Mouse (Mus musculus) gonadal fat pad, adult 2 months (tissue): ENCODE results near the gene Dppa3. TPM values are rescaled to one million over a fixed set of nuclear protein-coding genes. Genes with fewer than 3 reads are reported as not detected.
"Not testable (repeated sequence)": the region's sequence is repeated elsewhere in the genome, so short reads cannot be mapped to it uniquely, and the experiment has no call there.

Source experiments
- DNase-seq: peaks from one replicate; pipeline ENCODE4 v3.0.0-alpha.2; 2012; ENCODE audit warnings: low read depth
- polyA plus RNA-seq: library from polyadenylated mRNA; depleted of rRNA; stranded (reverse); fragments of >200 nt; gene quantifications from 2 replicates; pipeline ENCODE4 v1.2.3, GENCODE M21; 2012

The Dppa3 gene
- polyA plus RNA-seq, 1 experiment, result not detected

DNA sequence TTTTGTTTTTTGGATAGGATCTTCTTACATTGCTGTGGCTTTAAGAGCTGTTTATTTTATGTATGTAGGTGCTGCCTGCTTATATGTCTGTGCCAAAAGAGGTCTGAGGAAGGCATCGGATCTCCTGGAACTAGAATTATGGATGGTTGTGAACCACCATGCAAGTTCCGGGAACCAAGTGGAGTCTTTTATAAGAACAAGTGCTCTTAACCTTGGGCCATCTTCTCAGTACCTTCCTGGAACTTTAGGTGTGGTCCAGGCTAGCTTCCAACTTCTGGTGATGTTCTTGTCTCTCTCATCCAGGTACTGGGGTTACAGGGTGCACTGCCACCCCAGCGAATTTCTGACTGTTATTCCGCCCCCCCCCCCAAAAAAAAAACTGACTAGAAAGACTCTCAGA lies 13.8 kb upstream of the Dppa3 start:
- no peak for DNase-seq

DNA sequence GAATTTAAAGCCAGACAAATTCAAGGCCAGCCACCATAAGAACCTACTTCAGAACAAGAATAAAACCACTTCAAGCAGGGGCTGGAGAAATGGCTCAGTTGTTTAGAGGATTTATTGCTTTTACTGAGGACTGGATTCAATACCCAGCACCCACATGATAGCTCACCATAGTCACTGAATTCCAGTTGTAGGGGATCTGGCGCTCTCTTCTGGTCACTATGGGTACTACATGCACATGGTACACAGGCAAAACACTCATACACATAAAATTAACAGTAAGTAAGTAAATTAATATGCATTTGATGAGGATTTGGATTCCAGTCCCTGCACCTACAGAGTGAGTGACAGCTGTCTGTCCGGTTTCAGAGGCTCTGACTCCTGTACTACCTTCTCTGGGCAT lies 12.2 kb upstream of the Dppa3 start:
- no peak for DNase-seq

DNA sequence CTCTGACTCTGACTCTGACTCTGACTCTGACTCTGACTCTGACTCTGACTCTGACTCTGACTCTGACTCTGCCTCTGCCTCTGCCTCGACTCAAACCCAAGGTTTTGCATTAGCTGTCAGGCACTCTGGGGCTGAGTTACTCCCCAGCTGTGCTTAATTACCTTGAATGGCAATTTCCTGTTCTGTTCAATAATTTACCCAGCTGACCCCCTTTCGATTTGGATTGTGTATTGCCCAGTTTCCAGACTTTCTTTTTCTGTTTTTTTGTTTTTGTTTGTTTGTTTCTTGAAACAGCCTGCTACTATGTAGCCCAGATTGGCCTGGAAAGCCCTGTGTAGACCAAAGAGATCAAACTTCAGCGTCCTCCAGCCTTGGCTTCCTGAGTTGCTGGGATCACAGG lies 10.2 kb upstream of the Dppa3 start:
- DNase-seq, result no peak

DNA sequence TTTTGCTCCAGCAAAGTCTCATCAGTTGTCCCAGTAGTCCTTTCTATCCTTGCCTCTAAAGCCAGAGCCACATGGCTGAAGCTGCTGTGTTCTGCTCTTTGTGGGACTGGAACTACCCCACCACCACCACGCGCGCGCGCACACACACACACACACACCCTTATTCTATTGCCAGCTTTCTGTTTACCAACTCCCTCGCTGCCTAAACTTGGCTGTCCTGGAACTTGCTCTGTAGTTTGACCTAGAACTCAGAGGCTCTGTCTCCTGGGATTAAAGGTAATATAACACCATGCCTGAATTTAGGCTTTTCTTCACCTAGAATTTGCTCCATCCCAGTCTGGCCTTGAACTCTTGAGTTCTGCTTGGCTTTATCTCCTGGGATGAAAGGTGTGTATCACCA lies 5.1 kb upstream of the Dppa3 start:
- DNase-seq, result no peak

DNA sequence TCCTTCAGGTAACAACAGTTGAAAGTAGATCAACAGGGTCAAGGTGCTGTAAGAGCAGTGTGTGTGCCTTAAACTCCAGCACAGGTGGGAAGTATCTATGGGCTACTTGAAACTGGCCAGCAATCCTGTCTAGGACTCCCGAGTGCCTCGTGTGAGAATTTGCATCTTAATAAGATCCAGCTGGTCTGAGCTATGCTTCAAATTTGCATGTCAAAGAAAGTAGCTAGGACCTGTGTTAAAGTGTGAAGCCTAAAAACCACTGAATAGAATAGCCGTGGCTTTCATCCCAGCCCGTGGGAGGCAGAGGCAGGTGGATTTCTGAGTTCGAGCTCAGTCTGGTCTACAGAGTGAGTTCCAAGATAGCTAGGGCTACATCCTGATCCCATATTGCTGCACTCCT lies 1.7 kb upstream of the Dppa3 start:
- no peak for DNase-seq

DNA sequence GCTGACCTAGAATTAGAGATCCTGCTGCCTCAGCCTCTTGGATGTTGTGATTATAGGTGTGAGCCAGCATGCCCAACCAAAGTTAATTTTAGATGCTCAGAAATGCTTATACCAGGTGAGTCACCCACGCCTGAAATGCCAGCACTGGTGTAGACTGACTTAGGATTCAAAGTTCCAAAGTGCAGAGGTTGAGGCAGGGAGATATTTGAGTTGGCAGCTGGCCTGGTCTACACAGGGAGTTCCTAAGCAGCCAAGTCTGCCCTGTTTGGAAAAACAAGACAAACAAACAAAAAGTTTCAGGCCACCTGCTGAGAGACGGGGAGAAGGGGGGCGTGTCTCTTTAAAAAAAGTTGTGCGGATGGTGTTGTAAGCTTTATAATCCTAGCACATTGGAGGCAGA lies 1.1 kb upstream of the Dppa3 start:
- DNase-seq, result no peak

DNA sequence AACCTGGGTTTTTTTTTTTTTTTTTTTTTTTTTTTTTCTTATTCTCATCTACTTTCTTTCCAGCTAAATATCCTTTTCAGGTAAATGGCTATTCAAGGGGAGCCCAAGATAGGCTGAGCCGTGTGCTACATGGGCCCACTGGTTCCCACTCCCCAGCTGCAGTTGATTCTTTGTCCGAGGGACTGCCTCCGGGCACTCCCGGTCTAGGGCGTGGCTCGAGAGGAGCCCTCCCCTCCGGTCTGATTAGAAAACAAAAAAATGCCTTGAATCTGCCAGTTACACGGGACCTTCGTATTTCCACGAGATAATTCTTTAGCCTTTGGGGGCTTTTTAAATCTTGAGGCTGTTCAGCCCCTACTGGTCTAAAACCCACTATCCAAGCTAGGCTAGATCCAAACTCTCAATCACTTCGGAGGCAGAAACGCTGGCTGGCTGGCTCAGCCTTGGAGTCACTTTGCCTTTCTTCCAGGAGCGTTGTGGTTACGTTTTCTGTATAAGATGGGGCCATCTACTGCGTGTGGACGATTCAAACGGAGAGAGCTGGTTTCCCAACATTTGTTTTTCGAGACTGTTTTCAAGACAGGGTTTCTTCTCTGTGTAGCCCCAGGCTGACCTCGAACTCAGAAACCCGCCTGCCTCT lies 1.4 kb downstream of the Dppa3 start:
- no peak for DNase-seq

DNA sequence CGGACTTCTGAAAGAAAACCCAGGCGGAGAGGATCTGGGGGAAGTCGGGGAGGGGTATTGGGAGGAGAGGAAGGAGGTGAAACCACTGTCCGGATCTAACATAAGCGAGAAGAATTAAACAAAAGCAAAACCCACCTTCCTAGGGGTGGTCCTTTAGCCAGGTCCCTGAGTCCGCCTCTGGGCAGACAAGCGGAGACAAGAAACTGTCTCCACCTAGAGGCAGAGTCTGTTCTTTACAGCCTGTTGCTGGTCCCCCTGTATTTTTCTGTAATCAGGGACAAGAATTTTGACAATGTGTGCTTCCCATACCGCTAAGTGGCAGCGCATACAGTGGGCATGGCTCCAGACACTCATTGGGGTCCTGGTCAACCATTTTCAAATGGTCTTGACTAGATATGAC lies 7.2 kb downstream of the Dppa3 start:
- DNase-seq, result no peak

DNA sequence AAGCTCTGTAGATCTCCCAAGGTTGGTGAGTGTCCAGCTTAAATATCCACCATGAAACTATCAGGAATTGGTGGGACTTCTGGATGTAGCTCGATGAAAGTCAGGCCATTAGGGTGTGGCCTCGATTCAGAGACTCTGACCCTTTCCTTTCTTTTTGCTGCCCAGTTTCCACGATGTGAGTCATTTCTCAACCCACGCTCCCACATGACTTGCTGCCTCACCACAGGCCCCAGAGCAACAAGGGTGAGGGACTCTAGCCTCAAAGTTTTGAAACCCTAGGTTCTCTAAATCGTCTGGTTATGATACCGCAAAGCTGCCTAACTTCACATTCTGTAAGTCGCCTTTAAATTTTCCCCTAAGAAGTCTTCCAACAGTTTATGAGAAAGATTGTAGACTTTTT lies 9.1 kb downstream of the Dppa3 start:
- DNase-seq, result no peak

DNA sequence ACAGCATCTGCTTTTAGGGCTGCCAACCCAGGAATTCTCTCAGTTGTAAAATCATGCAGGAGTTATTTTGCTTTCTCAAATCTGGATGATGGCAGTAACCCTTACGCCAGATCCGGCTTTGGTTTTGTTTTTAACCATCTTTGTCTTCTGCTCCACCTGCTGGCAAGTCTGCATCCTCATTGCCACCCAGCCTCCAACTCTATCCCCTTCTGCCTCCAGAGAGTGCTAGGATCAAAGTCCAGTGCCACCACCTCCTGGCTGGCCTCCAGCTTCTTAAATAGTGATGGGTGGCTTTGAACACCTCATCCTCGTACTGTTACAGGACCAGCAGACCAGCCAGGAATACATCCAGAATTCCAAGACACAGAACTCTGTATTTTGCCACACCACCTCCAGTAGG lies 10.5 kb downstream of the Dppa3 start:
- DNase-seq, result no peak

DNA sequence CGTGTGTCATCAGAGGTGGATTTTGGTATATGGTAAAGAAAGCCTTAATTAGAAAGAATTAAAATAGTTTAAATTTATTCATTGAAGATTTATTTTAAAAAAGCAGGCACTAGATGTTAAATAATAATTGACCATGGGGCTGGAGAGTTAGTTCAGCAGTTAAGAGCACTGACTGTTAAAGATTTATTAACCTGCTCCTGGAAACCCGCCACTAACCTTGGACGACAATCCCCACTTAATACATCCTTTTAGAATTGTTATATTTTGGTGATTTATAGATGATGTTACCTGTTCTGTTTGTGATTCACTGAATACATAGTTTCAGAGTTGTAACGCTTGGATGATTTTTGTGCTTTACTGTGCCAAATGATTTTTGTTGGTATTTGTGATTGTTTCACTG lies 11.4 kb downstream of the Dppa3 start:
- not testable (repeated sequence) for DNase-seq

DNA sequence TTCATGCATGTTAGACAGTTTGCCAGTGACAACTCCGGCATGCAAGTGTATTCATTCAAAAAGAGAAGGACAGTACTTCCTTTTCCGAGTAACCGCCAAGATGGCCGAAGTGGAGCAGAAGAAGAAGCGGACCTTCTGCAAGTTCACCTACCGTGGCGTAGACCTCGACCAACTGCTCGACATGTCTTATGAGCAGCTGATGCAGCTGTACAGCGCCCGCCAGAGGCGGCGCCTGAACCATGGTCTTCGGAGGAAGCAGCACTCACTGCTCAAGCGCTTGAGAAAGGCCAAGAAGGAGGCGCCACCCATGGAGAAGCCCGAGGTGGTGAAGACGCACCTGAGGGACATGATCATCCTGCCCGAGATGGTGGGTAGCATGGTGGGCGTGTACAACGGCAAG lies 18.0 kb downstream of the Dppa3 start:
- DNase-seq, result not testable (repeated sequence)

DNA sequence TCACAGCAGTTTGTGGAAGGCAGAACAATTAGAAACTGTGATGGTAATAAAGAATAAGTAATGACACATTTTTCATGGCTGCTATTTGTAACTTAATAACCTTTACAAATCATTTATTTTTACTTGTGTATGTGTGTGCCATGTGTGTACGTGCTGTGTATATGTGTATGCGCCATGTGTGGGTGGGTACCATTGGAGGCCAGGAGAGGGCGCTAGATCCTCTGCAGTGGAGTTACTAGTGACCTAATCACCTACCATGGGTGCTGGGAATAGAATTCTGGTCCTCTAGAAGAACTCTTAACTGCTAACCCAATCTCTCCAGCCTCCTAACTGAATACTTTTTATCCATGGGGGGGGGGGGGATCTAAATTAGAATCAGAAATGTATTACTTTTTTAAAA lies 23.7 kb downstream of the Dppa3 start:
- no peak for DNase-seq

DNA sequence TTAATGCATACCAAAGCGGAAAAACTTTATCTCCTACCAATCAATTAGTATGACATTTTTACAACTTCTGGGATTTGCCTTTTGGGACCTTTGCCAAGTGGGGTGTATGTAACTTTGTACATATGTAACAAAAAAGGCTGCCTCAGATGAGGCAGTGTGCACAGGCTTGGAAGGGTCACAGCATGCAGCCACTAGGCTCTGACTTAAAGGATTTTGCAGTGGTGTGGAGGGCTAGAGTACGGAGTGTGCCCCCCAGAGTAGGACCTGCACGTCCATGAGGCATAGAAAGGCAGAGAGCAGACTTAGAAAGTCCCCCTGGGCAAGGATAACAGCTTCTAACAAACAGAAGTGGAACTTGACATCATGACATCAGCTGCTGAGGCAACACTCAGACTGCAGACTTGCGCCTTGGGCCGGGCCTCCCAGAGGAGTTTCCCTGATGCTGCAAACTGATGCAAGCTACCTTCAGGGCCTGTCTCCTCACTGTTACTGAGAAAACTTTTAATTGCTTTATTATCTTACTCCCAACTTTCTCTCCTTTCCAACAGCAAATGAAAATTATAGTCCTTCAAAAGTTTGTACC lies 24.3 kb downstream of the Dppa3 start:
- DNase-seq, result no peak

DNA sequence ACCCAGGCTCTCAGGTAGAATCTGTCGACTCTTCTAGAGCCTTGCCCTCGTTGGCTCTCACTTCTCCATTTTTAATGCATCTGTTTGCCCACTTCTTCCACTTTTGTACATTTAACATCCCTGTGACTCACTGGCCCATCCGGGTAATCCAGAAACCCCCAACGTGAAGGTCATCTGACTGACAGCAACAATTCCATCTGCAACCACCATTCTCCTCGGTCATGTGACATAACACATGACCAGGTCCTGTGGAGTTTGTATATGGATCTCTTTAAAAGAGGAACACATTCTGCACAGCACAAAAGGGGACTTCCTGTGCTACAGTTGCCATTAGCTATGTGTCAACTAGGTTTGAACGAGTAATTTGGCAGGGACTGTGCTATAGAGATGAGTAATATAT lies 28.1 kb downstream of the Dppa3 start:
- no peak for DNase-seq

DNA sequence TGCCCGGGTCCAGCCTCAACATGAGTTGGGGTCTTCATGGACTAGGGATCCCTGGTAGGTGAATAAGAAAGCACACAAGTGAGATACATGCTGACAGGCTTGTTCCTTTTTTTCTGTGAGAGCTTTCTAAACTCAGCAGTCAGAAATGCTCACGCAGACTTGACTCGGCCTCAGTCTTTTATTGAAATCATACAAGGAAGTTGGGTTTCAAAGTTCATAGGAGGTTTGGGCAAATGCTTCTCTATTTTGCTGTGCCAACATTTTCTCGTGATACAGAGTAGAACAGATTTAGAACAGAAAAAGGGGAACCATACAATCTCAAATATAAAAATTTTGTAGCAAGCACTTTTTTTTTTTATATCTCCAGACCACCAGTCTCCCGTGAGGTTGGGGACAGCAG lies 31.4 kb downstream of the Dppa3 start:
- no peak for DNase-seq

DNA sequence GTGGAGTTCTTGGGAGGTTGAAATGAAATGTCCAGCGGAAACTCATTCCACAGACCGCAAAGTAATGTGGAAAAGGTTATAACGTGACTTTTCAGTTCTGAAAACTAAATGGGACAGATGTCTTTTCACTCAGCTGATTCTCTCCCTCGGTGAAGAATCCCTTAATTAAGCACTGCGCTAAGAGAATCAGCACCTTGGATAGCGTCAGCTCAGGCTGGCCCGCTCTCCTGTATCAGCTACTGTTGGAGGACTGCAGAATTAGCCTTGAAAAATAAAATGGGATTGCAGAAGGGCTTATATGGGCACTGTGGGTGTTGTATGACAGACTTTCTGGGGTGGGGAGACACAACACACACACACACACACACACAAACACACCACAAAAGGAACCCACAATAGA lies 33.4 kb downstream of the Dppa3 start:
- DNase-seq, result no peak

DNA sequence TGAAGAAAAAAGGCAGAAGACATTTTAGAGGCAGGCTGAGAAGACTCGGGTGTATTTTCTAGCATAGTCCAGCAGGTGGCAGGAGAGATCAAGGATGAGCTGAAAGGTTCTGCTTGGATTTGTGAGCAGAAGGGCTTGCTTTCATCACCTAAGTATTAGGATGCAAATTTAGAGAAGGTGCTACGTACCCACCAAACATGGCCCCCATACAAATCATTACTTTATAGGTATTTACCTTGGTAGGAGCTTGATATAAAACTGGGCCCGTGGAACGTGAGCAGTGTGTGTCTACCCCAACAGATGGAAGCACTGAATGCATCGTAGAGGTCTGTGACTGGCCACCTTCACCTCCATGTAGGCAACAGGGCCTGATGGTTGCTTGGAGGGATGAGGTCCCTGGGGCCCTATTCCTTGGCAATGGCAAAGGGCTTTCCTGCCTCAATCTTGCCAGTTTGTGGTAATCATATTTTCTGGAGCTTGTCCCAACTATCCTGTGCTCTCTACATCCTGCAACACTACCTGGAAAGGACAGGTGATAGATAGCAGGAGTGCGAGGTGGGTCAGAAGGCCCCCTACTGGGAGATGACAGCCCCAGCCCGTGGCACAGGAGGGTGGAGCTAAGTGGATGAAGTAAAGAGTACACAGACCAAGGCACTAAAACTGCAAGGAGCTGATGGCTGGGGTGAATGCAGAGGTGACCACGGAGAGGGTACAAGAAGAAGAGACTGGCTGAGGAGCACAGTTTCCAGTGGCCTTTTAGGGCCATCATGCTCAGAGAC lies 34.6 kb downstream of the Dppa3 start:
- no peak for DNase-seq

DNA sequence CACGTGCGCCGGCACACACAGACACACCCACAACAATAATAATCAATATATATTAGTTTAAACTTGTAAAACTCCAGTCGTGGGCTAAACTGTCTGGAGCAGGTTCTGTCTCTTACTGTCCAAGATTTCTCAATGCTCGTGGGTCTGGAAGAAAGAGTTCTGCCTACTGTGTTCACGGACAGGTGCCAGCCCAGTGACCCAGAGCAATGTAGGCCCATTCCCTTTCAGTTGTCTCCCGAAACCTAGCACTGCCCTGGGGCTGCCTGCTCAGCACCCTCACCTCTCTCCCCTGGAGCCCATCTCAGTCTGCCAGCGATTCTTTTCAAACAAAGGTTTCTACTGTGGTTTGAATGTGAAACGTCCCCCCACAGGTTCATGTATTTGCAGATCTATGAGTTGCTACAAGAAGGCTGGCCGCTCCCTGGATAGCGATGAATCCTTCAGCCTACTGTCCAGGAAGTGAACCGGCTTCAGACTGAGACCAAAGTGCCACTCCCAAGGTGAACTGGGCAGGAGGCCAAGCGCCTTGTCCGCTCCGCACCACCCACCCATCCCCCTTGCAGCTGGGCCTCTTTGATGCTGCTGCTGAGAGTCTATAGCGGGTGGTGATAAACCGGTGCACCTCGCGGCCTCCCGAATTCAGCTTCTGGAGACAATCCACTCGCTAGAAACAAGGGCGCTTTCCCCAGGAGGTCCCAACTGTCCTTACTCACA lies 36.5 kb downstream of the Dppa3 start:
- DNase-seq, result no peak

DNA sequence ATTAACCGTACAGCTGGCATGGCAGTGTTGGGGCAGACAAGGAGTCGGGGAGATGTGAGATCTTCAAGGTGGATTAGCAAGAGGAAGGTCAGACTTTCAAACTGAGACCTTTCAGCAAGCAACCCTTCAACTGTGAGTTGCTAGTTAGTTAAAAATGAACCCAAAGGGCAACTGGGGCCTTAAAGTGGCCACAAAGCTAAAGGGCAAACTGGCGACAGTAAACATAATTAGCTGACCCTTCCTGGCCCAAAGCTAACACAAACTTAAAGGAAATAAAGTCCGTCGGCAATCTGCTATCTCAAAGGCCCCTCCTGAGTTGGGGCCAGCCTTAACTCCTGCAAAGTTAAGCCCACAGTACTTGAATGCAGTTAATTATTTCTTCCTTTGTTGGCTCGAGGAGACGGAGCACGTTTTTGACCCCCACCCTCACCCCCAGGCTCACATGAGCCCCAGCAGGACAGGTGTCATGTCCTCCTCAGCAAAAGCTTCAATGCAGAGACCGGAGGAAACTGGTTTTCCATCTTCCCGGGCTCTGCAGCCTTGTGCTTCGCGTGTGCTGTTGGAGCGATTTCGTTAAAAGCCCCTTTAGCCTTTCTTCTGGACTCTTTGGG lies 37.5 kb downstream of the Dppa3 start:
- DNase-seq, result no peak

DNA sequence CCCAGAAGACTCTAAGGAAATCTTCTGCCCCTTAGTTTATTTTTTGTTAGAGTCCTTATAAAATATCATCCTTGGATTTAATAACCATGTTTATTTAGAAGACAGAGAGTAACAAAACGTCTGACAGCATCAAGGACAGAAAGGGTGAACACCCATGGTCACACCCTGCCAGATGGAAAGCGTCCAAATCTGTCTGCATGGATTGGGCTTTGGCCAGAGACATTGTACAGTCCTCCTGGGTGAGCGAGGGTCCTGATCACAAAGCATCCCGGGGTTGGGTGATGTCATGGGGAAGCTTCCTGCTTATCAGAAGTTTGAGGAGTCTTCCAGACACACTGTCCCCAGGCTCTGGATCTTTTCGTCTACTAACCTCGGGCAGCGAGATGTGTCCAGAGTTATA lies 39.7 kb downstream of the Dppa3 start:
- no peak for DNase-seq

DNA sequence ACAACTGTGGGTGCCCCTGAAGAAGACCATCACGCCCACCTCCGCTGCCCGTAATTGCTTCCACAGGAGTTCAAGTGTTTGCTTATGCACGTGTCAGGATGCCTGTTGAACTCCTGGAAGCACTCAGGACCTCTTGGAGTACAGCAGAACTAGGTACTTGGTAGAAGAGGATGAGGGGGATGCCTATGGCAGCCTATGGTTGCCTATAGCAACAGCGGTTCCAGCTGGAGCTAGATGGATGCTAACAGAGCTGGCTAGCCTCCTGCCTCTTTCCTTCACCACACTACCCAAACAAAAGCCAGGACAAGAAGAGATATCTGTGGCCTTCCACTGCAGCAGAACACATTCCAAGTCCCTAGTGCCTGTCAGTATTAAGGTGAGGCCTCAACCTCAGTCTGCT lies 41.5 kb downstream of the Dppa3 start:
- DNase-seq, result no peak
